Mouse (Mus musculus) liver, postnatal 0 days (tissue): ENCODE results near the gene Smim14. TPM values are rescaled to one million over a fixed set of nuclear protein-coding genes. Genes with fewer than 3 reads are reported as not detected.
A peak's percentile ranks its signal among the peaks of the same experiment; 100 is the strongest.
"Not testable (repeated sequence)": the region's sequence is repeated elsewhere in the genome, so short reads cannot be mapped to it uniquely, and the experiment has no call there.

Experiments used
- ATAC-seq: fragments of 200-750 bp; cut with Nextera tagmentation; 2 replicates; pipeline ENCODE4 v1.8.0; 2017; ENCODE audit warnings: mild to moderate bottlenecking, moderate library complexity
- DNase-seq: peaks from one replicate; pipeline ENCODE4 v3.0.0-alpha.2; 2016
- H3K27ac ChIP-seq: fragments of 300-500 bp; sonication (generic); 2 replicates; pipeline ENCODE4 v1.5.1; 2014; ENCODE audit warnings: antibody characterized with exemption, moderate library complexity, mild to moderate bottlenecking, low read depth
- H3K27me3 ChIP-seq: fragments of 300-500 bp; sonication (generic); 2 replicates; pipeline ENCODE4 v1.6.1; 2014; ENCODE audit warnings: low read length, control low read depth, mixed read lengths; ENCODE audit not compliant: insufficient read depth
- H3K36me3 ChIP-seq: fragments of 300-500 bp; sonication (generic); replicated peaks from 2 replicates; pipeline ENCODE4 v1.6.1; 2014; ENCODE audit warnings: mild to moderate bottlenecking, control low read depth, low read length, moderate library complexity, mixed read lengths; ENCODE audit not compliant: insufficient read depth
- H3K4me1 ChIP-seq: fragments of 300-500 bp; sonication (generic); 2 replicates; pipeline ENCODE4 v1.6.1; 2014; ENCODE audit warnings: antibody characterized with exemption, mild to moderate bottlenecking, control low read depth; ENCODE audit not compliant: insufficient read depth
- H3K4me2 ChIP-seq: fragments of 300-500 bp; sonication (generic); 2 replicates; pipeline ENCODE4 v1.6.1; 2014; ENCODE audit warnings: low read depth, mild to moderate bottlenecking, low read length, moderate library complexity, mixed read lengths
- H3K4me3 ChIP-seq: fragments of 300-500 bp; sonication (generic); 2 replicates; pipeline ENCODE4 v1.5.1; 2014; ENCODE audit warnings: low read depth, low read length
- H3K9ac ChIP-seq: fragments of 300-500 bp; sonication (generic); replicated peaks from 2 replicates; pipeline ENCODE4 v1.6.1; 2014; ENCODE audit warnings: mild to moderate bottlenecking, moderate library complexity
- H3K9me3 ChIP-seq: fragments of 300-500 bp; sonication (generic); 2 replicates; pipeline ENCODE4 v1.6.1; 2016; ENCODE audit warnings: mild to moderate bottlenecking, control low read depth, low read length, mixed read lengths
- CTCF ChIP-seq: sonication (generic); IDR thresholded peaks from 2 replicates; pipeline ENCODE4 v1.5.1; 2016; ENCODE audit warnings: antibody characterized with exemption, low read depth
- EP300 ChIP-seq: IDR thresholded peaks from 2 replicates; pipeline ENCODE4 v1.6.1; 2016; ENCODE audit warnings: antibody characterized with exemption, low read depth, mild to moderate bottlenecking
- WGBS: fragments of 180-500 bp; shearing (Covaris S2); extraction: QIAGEN DNeasy Blood & Tissue Kit; methylation state at CpG from one replicate; pipeline ENCODE4 v1.1.7; 2014; ENCODE audit not compliant: insufficient replicate concordance; 5-methylcytosine and 5-hydroxymethylcytosine counted together
- polyA plus RNA-seq: library from polyadenylated mRNA; unstranded; fragments of >200 nt; fragmentation: Nextera tagmentation; extraction: Ambion mirVana; gene quantifications from 2 replicates; pipeline ENCODE4 v1.2.1, GENCODE M21; 2015

Smim14 gene
- polyA plus RNA-seq, 1 experiment from 2014 or later = 91.0 TPM

DNA sequence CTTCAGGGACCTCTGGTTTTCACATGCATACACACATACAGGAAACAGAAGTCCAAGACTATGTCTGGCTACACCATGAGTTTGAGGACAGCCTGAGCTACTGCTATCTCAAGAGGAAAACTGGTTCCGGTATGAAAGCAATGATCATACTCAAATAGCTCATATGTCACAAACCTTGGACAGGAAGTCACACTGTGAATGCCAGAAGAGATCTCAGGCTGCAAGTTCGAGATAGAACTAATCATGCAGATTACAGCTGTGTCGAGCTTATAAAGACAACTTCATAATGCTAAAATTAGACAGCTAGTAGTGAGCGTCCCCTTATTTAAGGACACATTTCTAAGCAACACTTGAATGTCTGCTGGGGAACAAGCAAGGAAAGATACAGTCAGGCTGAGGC, 56.5 kb downstream of the Smim14 start:
- Histone ChIP-seq H3K9ac (no peak overlapping the region), H3K4me3 (no peak overlapping the region), H3K4me1 (peaks cover 31% of the 10 kb centered on the region), H3K27me3 (no peaks in the 10 kb centered on the region), H3K4me2 (no peak overlapping the region), H3K27ac (peak overlapping the region; percentile 81), H3K9me3 (no peaks in the 10 kb centered on the region), H3K36me3 (0 out of 2 replicates have a peak, but pooled peaks cover 2% of the 10 kb centered on the region)
- peak; percentile 10; the same call in 1 of the 2 replicates for ATAC-seq
- 32% methylated on average over 4 of the region's 4 CpGs for WGBS
- no peak for DNase-seq
- TF ChIP-seq CTCF = no peak
- peak; percentile 71; the same call in 1 of the 2 replicates for TF ChIP-seq EP300

- Histone ChIP-seq H3K36me3 (0 out of 2 replicates have a peak, but pooled peaks cover 2% of the 10 kb centered on the region), H3K9me3 (no peaks in the 10 kb centered on the region), H3K9ac (no peak overlapping the region), H3K4me1 (peaks cover 31% of the 10 kb centered on the region), H3K4me2 (no peak overlapping the region), H3K27me3 (no peaks in the 10 kb centered on the region), H3K4me3 (no peak overlapping the region), H3K27ac (peak overlapping the region; percentile 81)
- DNase-seq (peak; percentile 27), ATAC-seq (peak; percentile 82)
- WGBS = 71% methylated on average over 9 of the region's 9 CpGs
- TF ChIP-seq EP300 = peak; percentile 35; the same call in 1 of the 2 replicates
- TF ChIP-seq CTCF = no peak
Observed at GRCm38 (mm10) chr5:65479681-65480445, 57.1 kb downstream of the Smim14 start.

GRCm38 (mm10) chr5:65478224-65478623, 58.8 kb downstream of the Smim14 start:
- Histone ChIP-seq H3K9me3 (no peaks in the 10 kb centered on the region), H3K4me2 (no peak overlapping the region), H3K36me3 (no peaks in the 10 kb centered on the region), H3K27me3 (no peaks in the 10 kb centered on the region), H3K4me3 (no peak overlapping the region), H3K27ac (no peak overlapping the region), H3K4me1 (peaks cover 27% of the 10 kb centered on the region), H3K9ac (no peak overlapping the region)
- no peak for ATAC-seq
- WGBS = 70% methylated on average over 4 of the region's 4 CpGs
- TF ChIP-seq EP300 (no peak), CTCF (peak; percentile 63)
- no peak for DNase-seq

- Histone ChIP-seq H3K4me1 (peaks cover 21% of the 10 kb centered on the region), H3K27ac (peak overlapping the region; percentile 69)
- WGBS = 69% methylated on average over 4 of the region's 4 CpGs
- DNase-seq, H3K36me3 ChIP-seq, H3K4me2 ChIP-seq, H3K9ac ChIP-seq, H3K4me3 ChIP-seq, H3K27me3 ChIP-seq, H3K9me3 ChIP-seq: not testable (repeated sequence)
- 0 out of 2 replicates have a peak, but pooled peaks have one; percentile 24 for TF ChIP-seq EP300
- ATAC-seq = peak; percentile 17; the same call in 1 of the 2 replicates
Observed at GRCm38 (mm10) chr5:65476739-65477138, 60.2 kb downstream of the Smim14 start.

- ATAC-seq (no peak), DNase-seq (peak; percentile 35)
- Histone ChIP-seq H3K4me2 (no peak overlapping the region), H3K9me3 (no peaks in the 10 kb centered on the region), H3K4me1 (peaks cover 17% of the 10 kb centered on the region), H3K4me3 (no peak overlapping the region), H3K27ac (peak overlapping the region; percentile 69), H3K9ac (no peak overlapping the region), H3K27me3 (no peaks in the 10 kb centered on the region), H3K36me3 (no peaks in the 10 kb centered on the region)
- no peak for TF ChIP-seq EP300
- TF ChIP-seq CTCF = no peak
- WGBS = 30% methylated on average over 2 of the region's 2 CpGs
Observed at GRCm38 (mm10) chr5:65475806-65476205, 61.2 kb downstream of the Smim14 start.

GRCm38 (mm10) chr5:65469766-65470165, 67.2 kb downstream of the Smim14 start:
- TF ChIP-seq EP300 (no peak), CTCF (no peak)
- no peak overlapping the region for H3K4me3 ChIP-seq
- H3K27me3 ChIP-seq = no peaks in the 10 kb centered on the region
- DNase-seq (no peak), ATAC-seq (no peak)
- H3K9me3 ChIP-seq = no peaks in the 10 kb centered on the region
- H3K9ac ChIP-seq = no peak overlapping the region
- peaks cover 25% of the 10 kb centered on the region for H3K36me3 ChIP-seq
- H3K4me2 ChIP-seq = no peak overlapping the region
- H3K4me1 ChIP-seq = no peaks in the 10 kb centered on the region
- 81% methylated on average over 6 of the region's 6 CpGs for WGBS
- H3K27ac ChIP-seq = no peak overlapping the region
